Mouse (Mus musculus): ENCODE measurements around the gene Il17rd.

Gene Il17rd

GRCm38 (mm10) chr14:27085471-27085870 is 46.7 kb downstream of the Il17rd start:
- no peak for DNase-seq (ENCODE audit: low read depth, low spot score)

DNA sequence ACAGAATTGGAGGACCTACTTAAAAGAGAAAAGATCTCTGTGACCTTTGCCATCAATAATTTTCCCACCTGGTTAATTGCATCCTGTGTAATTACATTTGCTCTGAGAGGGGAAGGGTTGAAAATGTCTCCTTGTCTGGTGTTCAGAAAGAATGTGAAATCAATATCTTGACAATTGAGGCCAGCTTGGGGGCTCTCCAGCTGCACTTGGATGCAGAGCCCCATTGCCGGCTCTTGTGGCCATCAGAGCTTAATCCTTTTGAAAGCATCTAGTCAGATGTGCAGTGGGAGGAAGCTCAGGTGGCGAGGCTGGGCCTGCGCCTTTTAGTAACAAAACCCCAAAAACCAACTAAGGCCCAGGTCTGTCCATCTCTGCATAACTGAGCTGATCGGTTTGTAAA is 47.3 kb downstream of the Il17rd start:
- no peak for DNase-seq (ENCODE audit: low read depth, low spot score)

- DNase-seq (ENCODE audit: low read depth, low spot score) = no peak
These were observed 55.5 kb downstream of the Il17rd start for GRCm38 (mm10) chr14:27094247-27094646.

DNA sequence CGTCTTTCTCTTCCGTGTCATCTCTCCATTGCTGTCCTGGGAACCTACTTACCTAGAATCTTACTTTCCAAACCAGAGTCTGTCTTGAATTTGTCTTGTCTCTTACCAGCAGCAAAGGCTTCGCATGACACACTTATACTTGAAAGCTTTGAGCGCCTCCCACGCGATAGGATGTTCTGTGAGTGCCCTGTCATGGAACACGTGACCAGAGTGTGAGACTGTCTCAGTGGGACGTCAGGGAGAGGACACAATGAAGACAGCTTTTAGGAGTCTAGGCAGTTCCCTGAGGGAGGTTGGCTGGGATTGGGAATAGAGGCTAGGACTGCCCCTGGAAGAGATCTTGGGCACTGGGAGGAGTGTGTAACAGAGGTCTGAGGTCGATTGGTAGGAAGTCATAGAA is 57.4 kb downstream of the Il17rd start:
- no peak for DNase-seq (ENCODE audit: low read depth, low spot score)

DNA sequence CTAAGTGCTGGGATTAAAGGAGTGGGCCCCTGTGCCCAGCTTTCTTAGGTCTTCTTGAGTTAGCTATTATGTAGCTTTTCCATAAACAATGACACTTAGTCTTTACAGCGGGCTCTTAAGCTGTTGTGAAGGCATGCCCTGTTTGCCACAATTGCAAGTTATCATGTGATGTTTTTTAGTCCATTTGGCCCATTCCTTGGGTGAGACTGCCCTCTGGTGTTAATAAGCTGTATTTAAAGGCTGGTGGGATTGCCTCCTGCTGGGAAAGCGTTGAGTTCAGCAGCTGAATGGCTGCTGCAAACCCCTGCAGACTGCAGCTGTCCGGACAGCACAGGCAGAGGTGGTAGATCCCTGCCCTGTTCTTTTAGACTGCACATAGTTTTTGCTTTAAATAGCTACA is 58.0 kb downstream of the Il17rd start:
- peak; percentile 78 for DNase-seq (ENCODE audit: low read depth, low spot score)

DNA sequence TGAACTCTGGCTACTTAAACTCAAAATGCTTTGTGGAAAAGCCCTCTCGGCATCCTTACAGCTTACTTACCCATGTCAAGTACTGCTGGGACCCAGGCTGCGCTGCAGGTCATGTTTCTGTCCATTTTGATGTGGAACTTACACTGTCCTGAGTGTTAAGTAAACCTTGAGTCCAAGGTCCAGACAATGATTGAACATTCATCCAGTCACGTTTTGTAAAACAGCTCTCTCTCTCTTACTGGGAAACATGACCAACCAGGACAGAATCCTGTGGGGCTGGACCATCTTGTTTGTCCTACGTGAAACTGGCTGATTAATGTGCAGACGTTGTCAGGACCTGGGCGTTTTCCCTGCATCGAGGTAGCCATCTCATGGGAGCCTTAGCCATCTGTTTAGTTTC is 63.0 kb downstream of the Il17rd start:
- DNase-seq (ENCODE audit: low read depth, low spot score) = no peak

GRCm38 (mm10) chr14:27102720-27103119 is 64.0 kb downstream of the Il17rd start:
- DNase-seq (ENCODE audit: low read depth, low spot score) = no peak

- no peak for DNase-seq (ENCODE audit: low read depth, low spot score)
These were observed 67.2 kb downstream of the Il17rd start for GRCm38 (mm10) chr14:27105731-27106457.

DNA sequence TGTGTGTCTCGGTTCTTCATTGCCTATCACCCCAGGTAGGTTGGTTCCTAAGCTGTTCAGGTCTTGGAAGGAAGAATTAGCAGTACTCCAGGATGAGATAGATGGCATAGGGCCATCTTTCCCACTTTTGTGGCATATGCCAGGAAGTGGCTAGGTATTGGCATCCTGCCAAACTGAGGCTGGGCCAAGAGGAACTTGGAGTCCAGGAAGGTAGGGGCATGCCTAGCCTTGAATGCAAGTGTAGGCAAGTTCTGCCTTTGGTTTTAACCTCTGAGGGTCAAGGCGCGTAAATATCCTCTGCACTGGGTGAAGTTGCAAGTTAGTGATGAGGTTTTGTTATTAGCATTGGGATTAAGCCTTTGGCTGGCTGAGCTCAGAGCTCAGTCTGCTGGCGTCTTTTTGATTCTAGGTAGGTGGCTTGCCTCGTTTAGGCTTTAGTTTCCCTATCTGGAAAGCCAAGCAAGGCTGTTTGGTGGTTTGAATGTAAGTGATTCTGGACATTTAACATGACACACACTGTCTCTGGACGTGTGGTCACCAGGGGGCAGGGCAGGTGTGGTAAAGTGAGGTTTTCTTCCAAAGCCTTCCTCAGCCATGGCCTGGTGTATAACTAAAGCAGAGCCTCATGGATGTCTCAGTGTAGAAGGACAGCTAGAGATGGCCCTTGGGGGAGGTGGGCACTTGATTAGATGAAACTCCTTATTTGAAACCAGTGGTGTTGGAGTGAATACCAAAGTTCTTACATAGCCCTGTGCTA is 70.2 kb downstream of the Il17rd start:
- DNase-seq (ENCODE audit: low read depth, low spot score) = peak; percentile 10

DNA sequence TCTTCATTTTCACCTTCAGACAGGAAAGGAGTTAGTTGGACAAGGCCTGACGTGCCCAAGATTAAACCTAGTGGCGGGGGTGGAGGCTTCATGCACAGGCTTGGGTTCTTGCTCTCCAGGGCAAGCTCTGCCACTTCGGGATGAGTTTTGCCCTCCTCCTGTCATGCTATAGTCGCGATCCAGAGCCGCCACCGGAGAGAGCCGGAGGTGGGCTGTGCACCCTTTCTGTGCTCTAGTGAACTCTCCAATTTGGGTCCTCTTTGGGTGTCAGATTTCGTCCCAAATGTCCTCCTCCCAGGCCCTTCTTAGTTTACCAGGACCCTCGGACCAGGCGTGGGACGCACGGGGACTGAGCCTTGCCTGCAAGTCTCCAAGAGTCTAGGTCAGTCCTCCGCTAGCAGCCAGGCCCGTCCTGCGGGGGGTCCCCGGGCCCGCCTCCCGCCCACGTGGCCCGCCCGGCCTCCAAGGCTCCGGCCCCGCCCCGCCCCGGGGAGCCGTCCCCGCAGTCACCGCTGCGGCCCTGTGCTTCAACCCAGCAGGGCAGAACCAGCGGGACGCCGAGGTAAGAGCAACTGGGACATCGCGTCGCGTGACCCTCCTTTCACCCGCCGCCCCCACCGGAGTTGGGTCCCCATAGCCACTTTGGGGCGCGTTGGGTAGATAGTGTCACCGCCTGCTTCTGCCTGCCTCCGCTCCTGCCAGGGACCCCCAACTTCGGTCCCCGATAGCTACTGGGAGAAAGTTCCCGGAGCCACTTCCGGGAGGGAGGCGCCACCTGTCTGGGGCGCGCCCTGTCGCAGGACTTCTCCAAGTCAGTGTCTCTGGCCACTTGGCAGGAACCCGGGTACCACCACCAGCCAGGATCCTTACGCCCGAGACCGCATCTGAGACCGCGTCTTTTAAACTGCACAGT is 75.9 kb downstream of the Il17rd start, which contains the start of gene Arhgef3:
TSS of gene Arhgef3 (plus strand) at position 538 of the 913 bp plus-strand sequence.
- DNase-seq (ENCODE audit: low read depth, low spot score) = no peak

DNA sequence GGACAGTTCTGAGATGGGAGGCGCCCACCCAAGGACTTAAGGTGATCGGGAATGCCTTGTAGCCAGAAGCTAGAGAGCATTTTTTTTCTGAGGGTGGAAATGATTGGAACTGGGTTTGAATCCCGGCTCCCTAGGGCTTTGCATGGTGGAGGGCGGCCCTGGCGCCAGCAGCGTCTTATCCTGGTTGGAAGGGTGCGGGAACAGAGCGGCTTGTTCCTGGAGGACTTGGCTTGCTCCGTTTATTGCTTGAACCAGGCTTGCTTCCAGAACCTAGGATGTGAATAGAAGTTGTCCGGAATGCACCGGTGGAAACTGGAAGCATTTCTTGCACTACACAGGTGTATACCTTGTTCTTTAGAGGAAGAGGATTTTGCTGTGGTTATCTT is 76.5 kb downstream of the Il17rd start:
- DNase-seq (ENCODE audit: low read depth, low spot score) = no peak

GRCm38 (mm10) chr14:27115991-27116390 is 77.2 kb downstream of the Il17rd start:
- no peak for DNase-seq (ENCODE audit: low read depth, low spot score)

GRCm38 (mm10) chr14:27116577-27117165 is 77.9 kb downstream of the Il17rd start:
- DNase-seq (ENCODE audit: low read depth, low spot score) = no peak

GRCm38 (mm10) chr14:27118546-27118945 is 79.8 kb downstream of the Il17rd start:
- DNase-seq (ENCODE audit: low read depth, low spot score) = no peak

- DNase-seq (ENCODE audit: low read depth, low spot score) = no peak
These were observed 83.9 kb downstream of the Il17rd start for GRCm38 (mm10) chr14:27122646-27123045.

- peak; percentile 62 for DNase-seq (ENCODE audit: low read depth, low spot score)
These were observed 84.8 kb downstream of the Il17rd start for GRCm38 (mm10) chr14:27123543-27123942.

DNA sequence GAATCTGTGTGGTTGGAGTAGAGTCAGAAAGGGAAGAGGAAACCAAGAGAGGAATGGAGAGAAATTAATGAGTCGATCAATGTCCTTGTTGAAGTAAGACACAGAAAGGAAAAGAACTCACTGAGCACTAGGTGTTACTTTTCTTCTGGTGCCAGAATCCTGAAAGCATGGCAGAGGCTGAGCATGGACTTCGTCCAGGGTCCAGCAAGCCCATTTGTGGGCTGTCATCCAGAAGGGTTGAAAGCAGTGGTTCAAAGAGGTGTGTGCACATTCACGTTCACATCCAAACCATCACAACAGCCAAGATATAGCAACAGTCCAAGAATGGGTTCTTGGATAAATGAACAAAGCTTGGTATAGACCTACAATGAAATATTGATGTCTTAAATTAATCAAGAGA is 91.3 kb downstream of the Il17rd start:
- no peak for DNase-seq (ENCODE audit: low read depth, low spot score)

GRCm38 (mm10) chr14:27130676-27131075 is 91.9 kb downstream of the Il17rd start:
- DNase-seq (ENCODE audit: low read depth, low spot score) = no peak

DNA sequence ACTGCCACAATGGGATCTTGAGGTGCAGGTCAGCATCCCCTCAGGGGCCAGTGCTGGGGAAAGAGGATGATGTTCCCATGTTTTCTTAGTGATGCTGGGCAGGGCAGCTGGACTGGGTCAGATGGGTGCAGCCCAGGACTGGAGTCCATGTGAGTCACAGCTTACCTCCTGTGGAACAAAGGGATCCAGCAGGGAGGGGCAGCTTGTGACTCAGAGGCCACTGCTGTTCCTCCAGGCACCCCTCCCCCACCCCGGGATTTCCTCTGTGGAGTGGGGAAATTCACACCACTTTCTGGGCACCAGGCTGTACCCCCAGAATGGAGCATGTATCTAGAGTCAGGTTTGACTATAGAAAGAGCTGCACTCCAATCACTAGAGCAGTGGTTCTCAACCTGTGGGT is 92.8 kb downstream of the Il17rd start:
- no peak for DNase-seq (ENCODE audit: low read depth, low spot score)

GRCm38 (mm10) chr14:27138891-27139290 is 100.2 kb downstream of the Il17rd start:
- DNase-seq (ENCODE audit: low read depth, low spot score) = no peak

DNA sequence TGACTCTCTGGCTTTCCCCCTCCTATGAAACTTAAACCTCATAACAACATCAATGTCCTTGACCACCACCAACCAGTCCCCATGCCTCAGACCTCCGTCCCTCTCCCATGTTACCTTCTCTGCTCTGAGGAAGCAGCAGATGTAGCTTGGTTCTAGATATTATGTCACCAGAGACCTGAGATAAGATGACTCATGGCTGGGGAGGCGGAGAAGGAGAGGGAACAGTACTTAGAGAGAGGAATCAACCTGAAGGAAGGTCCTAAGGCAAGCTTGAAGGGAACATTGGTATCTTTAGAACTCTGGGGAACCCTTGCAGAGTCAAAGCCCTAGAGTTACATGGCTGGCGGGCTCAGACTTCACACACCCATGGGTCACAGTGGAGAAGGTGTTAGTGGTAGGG is 101.2 kb downstream of the Il17rd start:
- DNase-seq (ENCODE audit: low read depth, low spot score) = no peak

- no peak for DNase-seq (ENCODE audit: low read depth, low spot score)
These were observed 102.7 kb downstream of the Il17rd start for GRCm38 (mm10) chr14:27141486-27141885.
